Comparison of ENCODE assay signal across 8 mouse cellular contexts in the genomic region with DNA sequence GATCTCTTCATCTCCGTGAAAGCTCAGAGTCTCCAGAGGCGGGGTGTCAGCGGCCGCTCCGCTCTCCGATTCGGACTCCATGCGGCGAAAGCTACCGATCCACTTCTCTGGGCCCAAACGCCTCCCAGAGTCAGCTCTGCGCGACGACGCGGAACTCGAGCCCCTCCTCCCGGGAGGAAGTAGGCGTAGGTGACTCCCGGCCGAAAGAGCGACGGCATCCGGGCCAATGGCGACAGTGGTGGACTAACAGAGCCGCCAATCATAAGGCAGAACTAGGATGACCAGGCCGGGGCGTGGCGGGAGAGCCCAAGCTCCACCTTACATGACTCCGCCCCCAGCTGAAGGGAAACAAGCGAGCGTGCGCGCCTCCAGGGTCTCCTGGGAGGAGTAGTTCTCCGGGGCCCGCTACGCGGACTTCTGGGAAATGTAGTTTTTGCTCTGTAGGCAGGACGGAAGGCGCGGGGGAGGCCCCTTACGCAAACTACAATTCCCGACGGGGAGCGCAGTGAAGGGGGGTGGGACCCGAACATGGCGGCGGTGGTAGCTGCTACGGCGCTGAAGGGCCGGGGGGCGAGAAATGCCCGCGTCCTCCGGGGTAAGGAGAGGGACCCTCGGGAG. TPM values are rescaled to one million over a fixed set of nuclear protein-coding genes. Genes with fewer than 3 reads are reported as not detected.
DNase-seq lines count a peak whose midpoint lies in the region; ATAC-seq and TF ChIP-seq lines count a peak whose summit lies in the region.

A gene (minus strand): TSS at position 196 of the 618 bp plus-strand sequence.
A gene (plus strand): TSS at position 388 of the 618 bp plus-strand sequence.

- peaks cover 12% of the 10 kb centered on the region for H3K36me3 ChIP-seq in ES-Bruce4 (ENCODE audit: control insufficient read depth, insufficient read depth, low read length, poor library complexity, severe bottlenecking)
- H3K36me3 ChIP-seq in forebrain, embryonic 13.5 days (ENCODE audit: poor library complexity, severe bottlenecking) = peaks cover 51% of the 10 kb centered on the region
- H3K36me3 ChIP-seq in liver, postnatal 0 days (replicated peaks; ENCODE audit: insufficient read depth, low read length) = peaks cover 30% of the 10 kb centered on the region
- peaks cover 25% of the 10 kb centered on the region for H3K36me3 ChIP-seq in neural tube, embryonic 14.5 days (ENCODE audit: control insufficient read depth, insufficient read depth, low read length)

- peak within 1 kb of the TSS; percentile 80 for H3K4me3 ChIP-seq in ES-Bruce4 (ENCODE audit: low read depth, low read length)
- H3K4me3 ChIP-seq in forebrain, embryonic 13.5 days = peak within 1 kb of the TSS; percentile 77
- peak within 1 kb of the TSS; percentile 87 for H3K4me3 ChIP-seq in liver, postnatal 0 days (ENCODE audit: low read depth, low read length)
- peak within 1 kb of the TSS; percentile 70 for H3K4me3 ChIP-seq in neural tube, embryonic 14.5 days (ENCODE audit: low read depth, low read length)

- DNase-seq in heart, postnatal 10 days = peak; percentile 100
- DNase-seq in large intestine, adult 2 months (ENCODE audit: low read depth, low spot score) = peak; percentile 100
- peak; percentile 100 for DNase-seq in liver, postnatal 0 days
- DNase-seq in testis, postnatal 10 days (ENCODE audit: low spot score) = peak; percentile 99

- under 1% methylated on average over 55 of the region's 56 CpGs for WGBS in forebrain, embryonic 13.5 days
- under 1% methylated on average over 56 of the region's 56 CpGs for WGBS in large intestine, adult 2 months
- under 1% methylated on average over 55 of the region's 56 CpGs for WGBS in liver, postnatal 0 days (ENCODE audit: insufficient replicate concordance)
- WGBS in neural tube, embryonic 14.5 days = under 1% methylated on average over 56 of the region's 56 CpGs

- no peaks in the 10 kb centered on the region for H3K27me3 ChIP-seq in ES-Bruce4 (ENCODE audit: control insufficient read depth, insufficient read depth, low read length, poor library complexity, severe bottlenecking)
- H3K27me3 ChIP-seq in forebrain, embryonic 13.5 days = no peaks in the 10 kb centered on the region
- no peaks in the 10 kb centered on the region for H3K27me3 ChIP-seq in liver, postnatal 0 days (ENCODE audit: insufficient read depth, low read length)
- no peaks in the 10 kb centered on the region for H3K27me3 ChIP-seq in neural tube, embryonic 14.5 days (ENCODE audit: control insufficient read depth, insufficient read depth, low read length)

- TF ChIP-seq EP300 in ES-Bruce4 (IDR thresholded peaks at IDR 0.05; ENCODE audit: insufficient read depth, low read depth, low read length) = no peak
- peak; percentile 61 for TF ChIP-seq EP300 in liver, postnatal 0 days (IDR thresholded peaks at IDR 0.05; ENCODE audit: low read depth)

- no peak for TF ChIP-seq POLR2A in ES-Bruce4 (IDR thresholded peaks at IDR 0.05; ENCODE audit: insufficient read depth, low read length)

- H3K9me3 ChIP-seq in ES-Bruce4 (replicated peaks; ENCODE audit: control insufficient read depth, insufficient read depth, low read length, poor library complexity, severe bottlenecking) = no peaks in the 10 kb centered on the region
- no peaks in the 10 kb centered on the region for H3K9me3 ChIP-seq in forebrain, embryonic 13.5 days (replicated peaks)
- H3K9me3 ChIP-seq in liver, postnatal 0 days (ENCODE audit: low read length) = no peaks in the 10 kb centered on the region
- H3K9me3 ChIP-seq in neural tube, embryonic 14.5 days (ENCODE audit: control insufficient read depth, low read length) = no peaks in the 10 kb centered on the region

- peak within 1 kb of the TSS; percentile 88 for H3K4me2 ChIP-seq in forebrain, embryonic 13.5 days
- peak within 1 kb of the TSS; percentile 95 for H3K4me2 ChIP-seq in liver, postnatal 0 days (ENCODE audit: low read depth, low read length)
- peak within 1 kb of the TSS; percentile 84 for H3K4me2 ChIP-seq in neural tube, embryonic 14.5 days (ENCODE audit: low read depth, low read length)

- H3K9ac ChIP-seq in ES-Bruce4 (ENCODE audit: low read depth, poor library complexity, severe bottlenecking) = peak within 1 kb of the TSS; percentile 71
- peak within 1 kb of the TSS; percentile 83 for H3K9ac ChIP-seq in forebrain, embryonic 13.5 days
- H3K9ac ChIP-seq in liver, postnatal 0 days (replicated peaks) = peak within 1 kb of the TSS; percentile 85
- H3K9ac ChIP-seq in neural tube, embryonic 14.5 days (replicated peaks; ENCODE audit: low read depth, low read length) = peak within 1 kb of the TSS; percentile 77

- intact Hi-C loops in heart, postnatal 10 days (cut with DNase I) = loop anchor here (1.0 to 5.0 kb wide), 3 partner anchors 48 to 168 kb away; a partner anchor contains a TSS

- no peaks in the 10 kb centered on the region for H3K4me1 ChIP-seq in ES-Bruce4 (ENCODE audit: control insufficient read depth, insufficient read depth, low read length)
- H3K4me1 ChIP-seq in forebrain, embryonic 13.5 days = peaks cover 22% of the 10 kb centered on the region
- peaks cover 18% of the 10 kb centered on the region for H3K4me1 ChIP-seq in liver, postnatal 0 days (ENCODE audit: insufficient read depth)
- H3K4me1 ChIP-seq in neural tube, embryonic 14.5 days (ENCODE audit: control insufficient read depth, insufficient read depth, low read length) = peaks cover 10% of the 10 kb centered on the region

- H3K27ac ChIP-seq in ES-Bruce4 (ENCODE audit: insufficient read depth, low read length) = no peak within 1 kb of the TSS
- H3K27ac ChIP-seq in forebrain, embryonic 13.5 days = peak within 1 kb of the TSS; percentile 31; the same call in 1 of the 2 replicates
- peak within 1 kb of the TSS; percentile 89 for H3K27ac ChIP-seq in liver, postnatal 0 days (ENCODE audit: low read depth)
- H3K27ac ChIP-seq in neural tube, embryonic 14.5 days (ENCODE audit: low read depth, low read length) = peak within 1 kb of the TSS; percentile 68

- peak; percentile 91 for ATAC-seq in cerebellum, adult (ENCODE audit: insufficient number of reproducible peaks, low FRiP score, low TSS enrichment)
- ATAC-seq in forebrain, embryonic 13.5 days = peak; percentile 98
- peak; percentile 95 for ATAC-seq in liver, postnatal 0 days
- ATAC-seq in neural tube, embryonic 14.5 days (ENCODE audit: low read depth) = peak; percentile 98

- no peak for TF ChIP-seq CTCF in ES-Bruce4 (IDR thresholded peaks at IDR 0.05; ENCODE audit: low read depth, low read length)
- TF ChIP-seq CTCF in liver, postnatal 0 days (IDR thresholded peaks at IDR 0.05; ENCODE audit: low read depth) = peak; percentile 48

RNA-seq across cellular contexts. Expression of the first gene that starts in this region (rescaled TPM):
- polyA plus RNA-seq in ES-Bruce4 (2011; ENCODE audit: insufficient read depth, insufficient read length, low read depth, missing spikeins) = 96.3 and 103 TPM in 2 replicates
- polyA plus RNA-seq in forebrain, embryonic 13.5 days (2015; fragmentation: Nextera tagmentation; extraction: Ambion mirVana) = 195 and 211 TPM in 2 replicates
- 100 to 1,000 TPM; 103 to 109 TPM for total RNA-seq in heart, postnatal 10 days (2021)
- 120 and 124 TPM in 2 replicates for polyA plus RNA-seq in large intestine, adult 2 months (2012; rRNA removed)
- polyA plus RNA-seq in liver, postnatal 0 days (2015; fragmentation: Nextera tagmentation; extraction: Ambion mirVana) = 105 and 109 TPM in 2 replicates
- polyA plus RNA-seq in neural tube, embryonic 14.5 days (2014; fragmentation: Nextera tagmentation; extraction: Ambion mirVana) = 188 and 204 TPM in 2 replicates

RNA-seq across cellular contexts. Expression of the second gene that starts in this region (rescaled TPM):
- 40.9 and 43.6 TPM in 2 replicates for polyA plus RNA-seq in ES-Bruce4 (2011; ENCODE audit: insufficient read depth, insufficient read length, low read depth, missing spikeins)
- 94.5 and 96.1 TPM in 2 replicates for polyA plus RNA-seq in forebrain, embryonic 13.5 days (2015; fragmentation: Nextera tagmentation; extraction: Ambion mirVana)
- total RNA-seq in heart, postnatal 10 days (2021) = 100 to 1,000 TPM; 205 to 211 TPM
- polyA plus RNA-seq in large intestine, adult 2 months (2012; rRNA removed) = 53.4 and 61.2 TPM in 2 replicates
- polyA plus RNA-seq in liver, postnatal 0 days (2015; fragmentation: Nextera tagmentation; extraction: Ambion mirVana) = 46.7 and 50.0 TPM in 2 replicates
- 137 and 145 TPM in 2 replicates for polyA plus RNA-seq in neural tube, embryonic 14.5 days (2014; fragmentation: Nextera tagmentation; extraction: Ambion mirVana)
